Mouse (Mus musculus) myocyte (in vitro differentiated cells): ENCODE measurements around the gene March6. TPM values are rescaled to one million over a fixed set of nuclear protein-coding genes. Genes with fewer than 3 reads are reported as not detected.

Source experiments
- H3K27me3 ChIP-seq: one replicate; pipeline ENCODE4 v1.6.1; 2011; ENCODE audit not compliant: control insufficient read depth, insufficient read depth, insufficient read length
- H3K36me3 ChIP-seq: one replicate; pipeline ENCODE4 v1.6.1; 2011; ENCODE audit not compliant: control insufficient read depth, insufficient read depth
- H3K4me2 ChIP-seq: one replicate; pipeline ENCODE4 v1.6.1; 2011; ENCODE audit warnings: low read depth, control low read depth
- H3K4me3 ChIP-seq: one replicate; pipeline ENCODE4 v1.5.1; 2011; ENCODE audit warnings: mild to moderate bottlenecking, control low read depth, moderate library complexity
- H3K79me2 ChIP-seq: one replicate; pipeline ENCODE4 v1.6.1; 2011; ENCODE audit not compliant: control insufficient read depth, insufficient read depth
- H3ac ChIP-seq: one replicate; pipeline ENCODE4 v1.6.1; 2011; ENCODE audit not compliant: control insufficient read depth, insufficient read length
- CEBPB ChIP-seq: IDR thresholded peaks from 2 replicates; pipeline ENCODE4 v1.6.1; 2011; ENCODE audit warnings: mild to moderate bottlenecking, moderate library complexity; ENCODE audit not compliant: poor library complexity, insufficient read depth, severe bottlenecking
- E2F4 ChIP-seq: IDR thresholded peaks from one replicate; pipeline ENCODE4 v1.6.1; 2011; ENCODE audit warnings: mild to moderate bottlenecking, control low read depth, moderate library complexity; ENCODE audit not compliant: insufficient read depth
- MAX ChIP-seq: IDR thresholded peaks from one replicate; pipeline ENCODE4 v1.6.1; 2011; ENCODE audit warnings: low read depth, mild to moderate bottlenecking, control low read depth
- MYOD1 ChIP-seq, 3 experiments: IDR thresholded peaks; one replicate each; pipeline ENCODE4 v1.6.1; 2011; ENCODE audit warnings: control low read depth in 2 of 3, low read depth in 2 of 3, mild to moderate bottlenecking in 2 of 3, moderate library complexity in 1 of 3; ENCODE audit not compliant: insufficient read length in 2 of 3, control insufficient read depth in 1 of 3
- MYOG ChIP-seq, 3 experiments: IDR thresholded peaks; one replicate each; pipeline ENCODE4 v1.6.1; 2011; ENCODE audit warnings: control low read depth in 2 of 3, low read depth in 2 of 3, mild to moderate bottlenecking in 2 of 3; ENCODE audit not compliant: insufficient read length in 2 of 3, control insufficient read depth in 1 of 3, insufficient read depth in 1 of 3
- POLR2A ChIP-seq: IDR thresholded peaks from one replicate; pipeline ENCODE4 v1.6.1; 2011; ENCODE audit warnings: low read depth, mild to moderate bottlenecking, control low read depth, moderate library complexity; ENCODE audit not compliant: insufficient read length
- POLR2AphosphoS2 ChIP-seq: IDR thresholded peaks from one replicate; pipeline ENCODE4 v1.6.1; 2011; ENCODE audit warnings: low read depth, control low read depth; ENCODE audit not compliant: insufficient read length
- REST ChIP-seq: IDR thresholded peaks from one replicate; pipeline ENCODE4 v1.6.1; 2011; ENCODE audit warnings: mild to moderate bottlenecking, control low read depth, moderate library complexity; ENCODE audit not compliant: insufficient read depth, insufficient read length
- SRF ChIP-seq: IDR thresholded peaks from one replicate; pipeline ENCODE4 v1.6.1; 2011; ENCODE audit warnings: low read depth; ENCODE audit not compliant: control insufficient read depth, insufficient read length
- TCF12 ChIP-seq: IDR thresholded peaks from one replicate; pipeline ENCODE4 v1.6.1; 2011; ENCODE audit warnings: mild to moderate bottlenecking, control low read depth; ENCODE audit not compliant: poor library complexity, insufficient read depth, severe bottlenecking
- TCF3 ChIP-seq: IDR thresholded peaks from one replicate; pipeline ENCODE4 v1.6.1; 2011; ENCODE audit warnings: low read depth, control low read depth; ENCODE audit not compliant: insufficient read length
- USF1 ChIP-seq: IDR thresholded peaks from one replicate; pipeline ENCODE4 v1.6.1; 2011; ENCODE audit warnings: low read depth, mild to moderate bottlenecking, control low read depth, moderate library complexity
- polyA plus RNA-seq: library from polyadenylated mRNA; unstranded; fragments of >200 nt; fragmentation: generic; extraction: Trizol; gene quantifications from one replicate; pipeline ENCODE4 v1.2.1, GENCODE M21; 2012; ENCODE audit warnings: missing spikeins

The March6 gene
- polyA plus RNA-seq, 1 experiment, result 37.2 TPM

DNA sequence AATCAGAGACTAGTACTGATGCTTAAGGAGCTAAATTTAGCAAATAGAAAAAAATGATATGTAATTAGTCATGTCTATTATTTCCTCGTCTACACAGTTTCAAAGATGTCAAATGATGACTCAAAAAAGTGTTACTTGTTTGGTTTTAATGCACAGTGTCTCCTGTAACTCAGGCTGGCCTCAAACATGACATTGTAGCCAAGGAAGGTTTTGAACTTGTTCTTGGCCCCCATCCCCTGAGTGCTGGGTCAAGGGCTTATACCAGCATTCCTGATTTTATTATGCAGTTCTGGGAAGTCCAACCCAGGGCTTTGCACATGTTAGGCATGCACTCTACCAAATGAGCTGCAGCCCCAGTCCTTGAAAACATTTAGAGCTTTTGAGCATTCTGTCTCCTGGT, 34.9 kb upstream of the March6 start:
- Histone ChIP-seq H3K36me3 (no peaks in the 10 kb centered on the region), H3K4me3 (no peak overlapping the region), H3ac (no peak overlapping the region), H3K4me2 (no peak overlapping the region), H3K27me3 (no peaks in the 10 kb centered on the region), H3K79me2 (no peaks in the 10 kb centered on the region)
- TF ChIP-seq USF1, result no peak
- TF ChIP-seq REST, result no peak
- no peak for TF ChIP-seq POLR2A
- TF ChIP-seq TCF12, result no peak
- no peak for TF ChIP-seq E2F4
- no peak for TF ChIP-seq MYOG (IDR thresholded peaks at IDR 0.05; ENCODE audit: control insufficient read depth in 1 of 3, insufficient read depth in 1 of 3, insufficient read length in 2 of 3, low read depth in 2 of 3)
- no peak for TF ChIP-seq POLR2AphosphoS2
- TF ChIP-seq TCF3, result no peak
- TF ChIP-seq SRF, result no peak
- TF ChIP-seq CEBPB, result no peak
- TF ChIP-seq MYOD1 (IDR thresholded peaks at IDR 0.05; ENCODE audit: control insufficient read depth in 1 of 3, insufficient read length in 2 of 3, low read depth in 2 of 3), result no peak
- TF ChIP-seq MAX, result no peak

DNA sequence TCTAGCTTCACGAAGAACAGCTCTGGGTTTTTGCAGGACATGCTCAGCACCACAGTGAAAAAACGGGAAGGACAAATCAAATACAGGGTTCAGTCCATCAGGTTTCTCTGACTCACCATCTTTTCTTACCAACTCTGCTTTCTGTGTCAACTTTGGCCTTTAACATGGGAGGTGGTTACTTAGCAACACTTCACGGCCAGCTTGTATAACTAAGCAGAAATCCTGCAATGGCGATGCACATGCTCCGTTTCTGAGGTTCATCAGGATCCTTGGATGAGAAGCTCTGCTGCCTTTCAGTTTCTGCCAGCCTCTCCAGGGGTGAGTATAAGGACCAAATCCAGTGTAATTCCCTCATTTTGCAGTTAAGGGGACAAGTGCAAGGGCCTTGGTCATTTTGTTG, 34.3 kb upstream of the March6 start, which contains the start of gene Cmbl:
Gene Cmbl, plus strand, starts transcription at position 206 of the 400 bp plus-strand sequence.
- Histone ChIP-seq H3K27me3 (no peaks in the 10 kb centered on the region), H3K36me3 (no peaks in the 10 kb centered on the region), H3K4me2 (no peak within 1 kb of the TSS), H3K79me2 (no peaks in the 10 kb centered on the region), H3K4me3 (no peak within 1 kb of the TSS), H3ac (no peak within 1 kb of the TSS)
- TF ChIP-seq MYOD1 (IDR thresholded peaks at IDR 0.05; ENCODE audit: control insufficient read depth in 1 of 3, insufficient read length in 2 of 3, low read depth in 2 of 3) (no peak), POLR2A (no peak), USF1 (no peak), REST (no peak), TCF12 (no peak), MYOG (IDR thresholded peaks at IDR 0.05; ENCODE audit: control insufficient read depth in 1 of 3, insufficient read depth in 1 of 3, insufficient read length in 2 of 3, low read depth in 2 of 3) (no peak), CEBPB (no peak)

DNA sequence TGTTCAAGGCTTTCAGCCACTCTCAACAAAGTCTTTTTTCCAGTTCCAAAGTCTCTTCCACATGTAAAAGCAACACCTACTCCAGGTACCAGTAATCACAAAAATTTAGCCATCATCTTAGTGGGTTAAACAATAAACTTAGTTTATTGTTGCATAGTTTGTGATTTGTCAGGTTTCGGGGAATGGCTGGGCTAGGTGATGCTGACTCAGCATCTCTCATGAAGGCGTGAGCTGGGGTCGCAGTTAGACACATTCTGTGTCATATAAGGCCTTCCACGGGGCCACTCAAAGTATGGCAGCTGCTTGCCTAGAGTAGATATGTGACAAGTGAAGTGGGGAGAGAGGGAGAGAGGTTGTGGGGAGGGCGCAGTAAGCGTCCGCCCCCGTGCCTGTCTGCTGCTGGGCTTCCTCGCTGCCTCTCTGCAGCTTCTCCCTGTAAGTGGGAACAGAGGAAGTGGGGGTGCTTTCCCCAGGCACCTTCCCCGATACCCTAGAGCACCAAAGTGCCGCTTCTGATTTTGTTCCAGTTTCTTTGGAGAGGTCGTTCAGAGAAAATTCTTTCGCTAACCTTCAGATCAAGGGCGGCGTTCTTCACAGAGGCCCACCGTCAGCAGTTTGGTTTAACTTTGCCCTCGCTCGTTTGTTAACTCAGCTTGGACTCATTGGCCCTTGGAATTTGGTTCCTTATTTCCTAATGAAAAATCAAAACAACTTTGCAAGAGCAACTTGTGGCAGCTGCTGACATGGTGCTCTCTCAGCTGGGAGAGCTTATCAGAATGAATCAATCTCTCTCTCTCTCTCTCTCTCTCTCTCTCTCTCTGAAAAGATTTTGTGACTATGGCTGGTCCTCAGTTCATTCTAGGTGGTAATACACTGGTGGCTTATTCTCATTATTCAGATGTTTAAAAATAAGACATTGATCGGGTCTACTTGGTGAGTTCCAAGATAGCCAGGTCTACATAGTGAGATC, 33.0 kb upstream of the March6 start:
- no peak overlapping the region for H3K4me3 ChIP-seq
- no peaks in the 10 kb centered on the region for H3K79me2 ChIP-seq
- H3K36me3 ChIP-seq, result no peaks in the 10 kb centered on the region
- H3K27me3 ChIP-seq, result no peaks in the 10 kb centered on the region
- TF ChIP-seq POLR2A (no peak), POLR2AphosphoS2 (no peak), CEBPB (no peak), MAX (no peak), SRF (no peak), TCF3 (no peak), MYOD1 (IDR thresholded peaks at IDR 0.05; ENCODE audit: control insufficient read depth in 1 of 3, insufficient read length in 2 of 3, low read depth in 2 of 3) (no peak), MYOG (IDR thresholded peaks at IDR 0.05; ENCODE audit: control insufficient read depth in 1 of 3, insufficient read depth in 1 of 3, insufficient read length in 2 of 3, low read depth in 2 of 3) (no peak), E2F4 (no peak), REST (no peak), USF1 (no peak), TCF12 (no peak)
- H3ac ChIP-seq, result no peak overlapping the region
- H3K4me2 ChIP-seq, result no peak overlapping the region

DNA sequence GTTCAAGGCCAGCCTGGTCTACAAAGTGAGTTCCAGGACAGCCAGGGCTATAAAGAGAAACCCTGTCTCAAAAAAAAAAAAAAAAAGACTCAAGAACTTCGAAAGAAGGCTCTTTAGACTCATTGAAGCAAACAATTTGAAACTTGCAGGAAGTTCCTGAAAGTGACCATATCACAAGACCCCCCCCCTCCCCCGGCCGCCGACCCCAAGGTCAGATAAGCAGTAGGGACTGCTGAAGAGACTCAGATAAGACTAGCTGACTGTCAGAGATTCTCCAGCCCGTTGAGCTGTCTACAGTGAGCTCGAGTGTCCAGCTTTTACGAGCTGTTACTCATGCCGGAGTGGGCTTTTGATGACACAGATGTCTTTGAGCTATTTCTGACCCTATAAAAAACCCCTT, 32.0 kb upstream of the March6 start:
- no peaks in the 10 kb centered on the region for H3K36me3 ChIP-seq
- no peaks in the 10 kb centered on the region for H3K79me2 ChIP-seq
- no peak overlapping the region for H3ac ChIP-seq
- no peak overlapping the region for H3K4me3 ChIP-seq
- H3K4me2 ChIP-seq, result no peak overlapping the region
- H3K27me3 ChIP-seq, result no peaks in the 10 kb centered on the region
- no peak for TF ChIP-seq TCF12

DNA sequence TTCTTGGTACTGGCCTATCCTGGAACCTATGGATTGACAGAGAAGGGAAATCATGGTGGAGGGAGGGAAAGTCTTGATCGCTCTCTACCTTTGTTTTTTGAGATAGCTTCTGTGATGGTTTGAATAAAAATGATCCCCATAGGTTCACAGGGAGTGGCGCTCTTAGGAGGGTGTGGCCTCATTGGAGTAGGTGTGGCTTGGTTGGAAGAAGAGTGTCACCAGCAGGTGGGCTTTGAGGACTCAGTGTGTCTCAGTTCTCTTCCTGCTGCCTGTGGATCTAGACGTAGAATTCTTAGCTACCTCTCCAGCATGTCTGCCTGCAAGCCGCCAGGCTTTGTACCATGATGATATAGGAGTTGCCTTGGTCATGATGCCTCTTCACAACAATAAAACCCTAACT, 31.1 kb upstream of the March6 start:
- Histone ChIP-seq H3K27me3 (no peaks in the 10 kb centered on the region), H3K4me2 (no peak overlapping the region), H3K79me2 (no peaks in the 10 kb centered on the region), H3ac (no peak overlapping the region), H3K4me3 (no peak overlapping the region), H3K36me3 (no peaks in the 10 kb centered on the region)
- no peak for TF ChIP-seq MYOG (IDR thresholded peaks at IDR 0.05; ENCODE audit: control insufficient read depth in 1 of 3, insufficient read depth in 1 of 3, insufficient read length in 2 of 3, low read depth in 2 of 3)
- TF ChIP-seq SRF, result no peak
- no peak for TF ChIP-seq CEBPB
- no peak for TF ChIP-seq POLR2AphosphoS2
- no peak for TF ChIP-seq REST
- no peak for TF ChIP-seq USF1
- TF ChIP-seq TCF12, result no peak
- TF ChIP-seq POLR2A, result no peak
- TF ChIP-seq E2F4, result no peak
- no peak for TF ChIP-seq TCF3
- no peak for TF ChIP-seq MYOD1 (IDR thresholded peaks at IDR 0.05; ENCODE audit: control insufficient read depth in 1 of 3, insufficient read length in 2 of 3, low read depth in 2 of 3)
- TF ChIP-seq MAX, result no peak
